Mouse (Mus musculus) heart, embryonic 15.5 days (tissue): ENCODE data around the gene Rplp2. TPM values are rescaled to one million over a fixed set of nuclear protein-coding genes. Genes with fewer than 3 reads are reported as not detected.
"Not testable (repeated sequence)": the region's sequence is repeated elsewhere in the genome, so short reads cannot be mapped to it uniquely, and the experiment has no call there.

Source experiments
- ATAC-seq: fragments of 200-750 bp; cut with Nextera tagmentation; replicated peaks from 2 replicates; pipeline ENCODE4 v1.8.0; 2017; ENCODE audit warnings: low read depth, moderate TSS enrichment; ENCODE audit not compliant: insufficient number of reproducible peaks, insufficient read depth, low FRiP score
- H3K27ac ChIP-seq: fragments of 300-500 bp; sonication (generic); 2 replicates; pipeline ENCODE4 v1.5.1; 2015; ENCODE audit warnings: mild to moderate bottlenecking, inconsistent platforms
- H3K27me3 ChIP-seq: fragments of 300-500 bp; sonication (generic); 2 replicates; pipeline ENCODE4 v1.6.1; 2015; ENCODE audit warnings: inconsistent platforms
- H3K36me3 ChIP-seq: fragments of 300-500 bp; sonication (generic); 2 replicates; pipeline ENCODE4 v1.6.1; 2015; ENCODE audit warnings: mild to moderate bottlenecking, inconsistent platforms
- H3K4me1 ChIP-seq: fragments of 300-500 bp; sonication (generic); replicated peaks from 2 replicates; pipeline ENCODE4 v1.6.1; 2015; ENCODE audit warnings: inconsistent platforms
- H3K4me2 ChIP-seq: fragments of 300-500 bp; sonication (generic); 2 replicates; pipeline ENCODE4 v1.6.1; 2015; ENCODE audit warnings: inconsistent platforms, mild to moderate bottlenecking, moderate library complexity
- H3K4me3 ChIP-seq: fragments of 300-500 bp; sonication (generic); 2 replicates; pipeline ENCODE4 v1.5.1; 2015; ENCODE audit warnings: mild to moderate bottlenecking, inconsistent platforms
- H3K9ac ChIP-seq: fragments of 300-500 bp; sonication (generic); 2 replicates; pipeline ENCODE4 v1.6.1; 2015; ENCODE audit warnings: mild to moderate bottlenecking, inconsistent platforms
- H3K9me3 ChIP-seq: fragments of 300-500 bp; sonication (generic); replicated peaks from 2 replicates; pipeline ENCODE4 v1.6.1; 2016; ENCODE audit warnings: inconsistent platforms
- WGBS: fragments of 180-500 bp; shearing (Covaris S2); methylation state at CpG from one replicate; pipeline ENCODE4 v1.1.7; 2015; ENCODE audit warnings: mixed read lengths; 5-methylcytosine and 5-hydroxymethylcytosine counted together
- polyA plus RNA-seq: library from polyadenylated mRNA; unstranded; fragments of >200 nt; fragmentation: Nextera tagmentation; extraction: Ambion mirVana; gene quantifications from 2 replicates; pipeline ENCODE4 v1.2.1, GENCODE M21; 2015

Rplp2 gene
- polyA plus RNA-seq: 703 and 884 TPM in 2 replicates

DNA sequence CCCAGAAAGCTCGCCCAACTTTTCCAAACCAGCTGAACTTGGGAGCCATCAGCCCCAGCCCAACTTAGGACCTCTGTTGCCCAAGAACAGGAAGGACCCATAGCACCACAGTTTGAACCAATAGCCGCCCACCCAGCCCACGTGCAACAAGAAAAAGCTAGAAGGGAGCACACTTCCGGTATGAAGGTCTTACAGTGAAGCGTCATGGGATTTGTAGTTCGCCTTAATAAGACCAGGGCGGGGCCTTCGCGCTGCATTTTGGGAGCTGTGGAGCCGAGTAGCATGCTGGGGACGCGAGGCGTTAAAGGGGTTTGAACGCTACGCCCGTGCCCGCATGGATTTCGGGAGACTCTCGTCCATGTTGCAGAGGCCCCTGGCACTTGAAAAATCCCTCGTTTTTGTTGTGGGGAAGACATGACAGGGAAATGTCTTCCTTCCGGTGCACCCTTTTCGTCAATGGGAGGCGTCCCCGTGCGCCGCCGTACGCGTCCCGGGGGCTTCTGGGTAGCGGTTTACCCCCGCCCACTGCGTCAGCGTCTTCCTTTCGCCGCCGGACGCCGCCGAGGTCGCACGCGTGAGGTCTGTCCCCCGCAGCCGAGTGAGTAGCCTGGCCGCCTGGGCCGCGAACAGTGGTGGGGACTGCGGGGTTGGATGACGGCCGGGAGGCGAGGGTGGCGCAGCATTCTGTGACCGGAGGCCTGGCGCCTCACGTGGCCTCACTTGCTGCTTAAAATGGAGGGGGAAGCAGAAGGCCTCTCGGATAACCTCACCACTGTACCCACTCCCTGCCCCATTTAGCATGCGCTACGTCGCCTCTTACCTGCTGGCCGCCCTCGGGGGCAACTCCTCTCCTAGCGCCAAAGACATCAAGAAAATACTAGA is at the start of gene Rplp2:
Gene Rplp2 (plus strand): TSS at position 261 of the 882 bp plus-strand sequence.
- H3K9me3 ChIP-seq: no peaks in the 10 kb centered on the region
- peak within 1 kb of the TSS; percentile 78 for H3K4me3 ChIP-seq
- peak within 1 kb of the TSS; percentile 90 for H3K9ac ChIP-seq
- H3K27ac ChIP-seq: peak within 1 kb of the TSS; percentile 82
- H3K27me3 ChIP-seq: no peaks in the 10 kb centered on the region
- WGBS: under 1% methylated on average over 63 of the region's 63 CpGs
- H3K4me2 ChIP-seq: peak within 1 kb of the TSS; percentile 65
- peaks cover 35% of the 10 kb centered on the region for H3K36me3 ChIP-seq
- peaks cover 33% of the 10 kb centered on the region for H3K4me1 ChIP-seq
- peak; percentile 88 for ATAC-seq

DNA sequence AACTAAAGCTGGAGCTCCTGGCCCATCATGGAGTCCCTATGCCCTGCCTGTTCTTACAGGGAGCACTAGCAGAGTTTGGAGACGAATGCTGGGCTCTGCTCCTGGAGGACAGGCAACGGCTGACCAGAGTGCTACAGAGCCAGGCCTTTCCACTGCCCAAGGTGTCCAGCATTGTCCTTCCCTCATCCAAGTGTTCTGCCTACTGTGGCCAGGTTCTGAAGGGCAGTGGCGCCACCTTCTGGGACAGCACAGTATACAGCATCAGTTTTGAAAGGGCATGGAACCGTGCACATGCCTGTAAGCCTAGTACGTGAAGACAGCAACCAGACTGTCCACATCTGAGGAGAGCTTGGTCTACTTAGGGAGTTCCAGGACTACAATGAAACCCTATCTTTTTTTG is 43.9 kb upstream of the Rplp2 start:
- H3K9me3 ChIP-seq: no peaks in the 10 kb centered on the region
- no peak overlapping the region for H3K4me3 ChIP-seq
- 46% methylated on average over 5 of the region's 5 CpGs for WGBS
- no peak overlapping the region for H3K4me2 ChIP-seq
- H3K27me3 ChIP-seq: no peaks in the 10 kb centered on the region
- no peak overlapping the region for H3K9ac ChIP-seq
- peaks cover 49% of the 10 kb centered on the region for H3K36me3 ChIP-seq
- H3K27ac ChIP-seq: no peak overlapping the region
- 0 out of 2 replicates have a peak, but pooled peaks have one; percentile 51 for ATAC-seq
- no peaks in the 10 kb centered on the region for H3K4me1 ChIP-seq

DNA sequence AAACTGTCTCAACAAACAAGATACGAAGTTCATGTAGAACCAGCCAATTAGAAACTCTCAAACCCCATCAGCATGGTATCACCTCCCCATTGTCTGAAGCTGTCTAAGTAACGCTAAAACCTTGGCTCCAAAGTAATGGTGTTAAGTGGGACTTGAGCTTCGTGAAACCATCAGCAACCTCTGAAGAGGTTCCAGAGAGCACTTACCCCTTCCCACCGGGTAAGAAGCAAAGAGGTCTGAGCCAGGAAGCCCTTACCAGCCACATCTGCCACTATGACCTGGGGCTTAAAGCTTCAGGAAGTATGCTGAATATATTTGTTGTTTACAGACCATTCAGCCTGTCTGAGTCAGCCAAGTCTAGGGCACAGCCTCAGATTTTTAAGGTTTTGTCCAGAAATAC is 41.7 kb upstream of the Rplp2 start:
- no peak for ATAC-seq
- H3K4me2 ChIP-seq: no peak overlapping the region
- no peak overlapping the region for H3K27ac ChIP-seq
- peaks cover 3% of the 10 kb centered on the region for H3K4me1 ChIP-seq
- peaks cover 30% of the 10 kb centered on the region for H3K36me3 ChIP-seq
- H3K9ac ChIP-seq: no peak overlapping the region
- no peak overlapping the region for H3K4me3 ChIP-seq
- H3K27me3 ChIP-seq: no peaks in the 10 kb centered on the region
- 72% methylated on average over 4 of the region's 4 CpGs for WGBS
- no peaks in the 10 kb centered on the region for H3K9me3 ChIP-seq

- H3K27ac ChIP-seq, H3K9me3 ChIP-seq, H3K4me1 ChIP-seq, H3K4me2 ChIP-seq, H3K9ac ChIP-seq, ATAC-seq, H3K4me3 ChIP-seq, H3K27me3 ChIP-seq: not testable (repeated sequence)
- H3K36me3 ChIP-seq: peaks cover 11% of the 10 kb centered on the region
- 94% methylated on average over 7 of the region's 7 CpGs for WGBS
Observed at GRCm38 (mm10) chr7:141407670-141408069, 39.5 kb upstream of the Rplp2 start.

GRCm38 (mm10) chr7:141408833-141409232 is 38.3 kb upstream of the Rplp2 start:
- 14% methylated on average over 11 of the region's 11 CpGs for WGBS
- no peak overlapping the region for H3K4me2 ChIP-seq
- H3K9me3 ChIP-seq: no peaks in the 10 kb centered on the region
- peaks cover 10% of the 10 kb centered on the region for H3K4me1 ChIP-seq
- H3K9ac ChIP-seq: no peak overlapping the region
- no peak overlapping the region for H3K4me3 ChIP-seq
- peaks cover 8% of the 10 kb centered on the region; the same call in 1 of the 2 replicates for H3K36me3 ChIP-seq
- peak; percentile 79 for ATAC-seq
- no peaks in the 10 kb centered on the region for H3K27me3 ChIP-seq
- H3K27ac ChIP-seq: no peak overlapping the region

DNA sequence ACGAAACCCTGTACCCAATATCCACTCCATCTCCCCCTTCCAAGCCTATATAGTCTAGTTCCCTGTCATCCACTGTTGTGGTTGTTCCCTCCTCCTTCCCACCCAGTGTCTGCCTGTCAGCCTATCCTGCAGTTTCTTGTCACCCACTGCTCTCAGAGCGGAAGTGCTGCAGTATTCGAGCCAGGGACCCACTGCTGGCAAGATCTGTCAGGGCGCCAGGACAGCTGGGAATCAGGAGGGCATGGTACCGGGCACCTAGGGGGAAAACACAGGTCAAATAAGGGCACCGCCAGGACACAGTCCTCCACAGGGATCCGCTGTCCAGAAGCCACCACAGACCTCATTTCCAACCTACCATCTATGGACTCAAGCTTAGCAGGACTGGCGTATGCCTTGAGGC is 36.5 kb upstream of the Rplp2 start:
- no peak overlapping the region for H3K9ac ChIP-seq
- H3K27me3 ChIP-seq: no peaks in the 10 kb centered on the region
- no peak overlapping the region for H3K27ac ChIP-seq
- no peaks in the 10 kb centered on the region for H3K9me3 ChIP-seq
- WGBS: 88% methylated on average over 8 of the region's 8 CpGs
- no peak overlapping the region for H3K4me2 ChIP-seq
- H3K4me3 ChIP-seq: no peak overlapping the region
- no peak for ATAC-seq
- peaks cover 14% of the 10 kb centered on the region for H3K4me1 ChIP-seq
- peaks cover 8% of the 10 kb centered on the region; the same call in 1 of the 2 replicates for H3K36me3 ChIP-seq

DNA sequence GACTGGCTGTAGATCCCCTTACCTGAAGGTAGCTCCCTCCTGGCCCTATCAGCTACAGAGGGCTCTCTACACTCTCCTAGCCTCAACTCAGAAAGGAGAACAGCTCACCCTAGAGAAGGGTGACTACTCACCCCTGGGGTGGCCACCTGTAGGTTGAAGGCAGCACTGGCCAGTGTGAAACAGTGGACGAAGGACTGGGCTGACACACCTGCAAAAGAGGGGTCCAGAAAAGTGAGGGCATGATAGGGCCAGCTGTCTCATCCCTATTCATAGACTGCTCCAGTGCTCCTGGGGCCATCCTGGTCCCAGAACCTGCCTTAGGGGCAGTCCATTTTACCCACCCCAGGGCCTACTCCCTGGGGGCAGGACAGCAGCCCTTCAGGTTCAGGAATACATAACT is 35.5 kb upstream of the Rplp2 start:
- Histone ChIP-seq H3K27me3 (no peaks in the 10 kb centered on the region), H3K4me2 (no peak overlapping the region), H3K9ac (no peak overlapping the region), H3K4me3 (no peak overlapping the region), H3K9me3 (no peaks in the 10 kb centered on the region), H3K27ac (no peak overlapping the region), H3K4me1 (peaks cover 14% of the 10 kb centered on the region), H3K36me3 (peaks cover 8% of the 10 kb centered on the region; the same call in 1 of the 2 replicates)
- no peak for ATAC-seq
- WGBS: 75% methylated on average over 1 of the region's 1 CpGs

DNA sequence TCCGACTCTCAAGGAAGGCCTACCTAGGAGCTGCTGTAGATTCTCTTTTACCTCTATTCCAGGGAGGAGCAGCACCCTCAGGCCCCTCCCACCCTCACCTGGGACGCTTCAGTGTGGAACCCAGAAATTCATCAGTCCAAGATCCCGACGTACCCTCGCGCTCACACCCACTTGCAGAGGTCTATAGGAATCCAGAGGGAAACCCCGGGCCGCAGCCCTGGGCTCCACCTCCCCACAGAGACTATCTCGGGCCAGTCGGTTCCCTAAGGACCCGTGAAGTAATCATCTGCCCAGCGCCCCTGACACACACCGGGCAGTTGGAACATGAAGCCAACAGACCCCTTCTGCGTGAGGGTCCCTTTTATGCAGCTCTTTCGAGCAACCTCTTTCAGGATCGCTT is 33.8 kb upstream of the Rplp2 start:
- H3K9me3 ChIP-seq: no peaks in the 10 kb centered on the region
- peaks cover 14% of the 10 kb centered on the region for H3K4me1 ChIP-seq
- peak overlapping the region; percentile 84 for H3K9ac ChIP-seq
- H3K27ac ChIP-seq: peak overlapping the region; percentile 87
- H3K27me3 ChIP-seq: no peaks in the 10 kb centered on the region
- peak overlapping the region; percentile 87 for H3K4me3 ChIP-seq
- WGBS: 3% methylated on average over 16 of the region's 16 CpGs
- H3K4me2 ChIP-seq: peak overlapping the region; percentile 77
- no peaks in the 10 kb centered on the region for H3K36me3 ChIP-seq
- 0 out of 2 replicates have a peak, but pooled peaks have one; percentile 1 for ATAC-seq

DNA sequence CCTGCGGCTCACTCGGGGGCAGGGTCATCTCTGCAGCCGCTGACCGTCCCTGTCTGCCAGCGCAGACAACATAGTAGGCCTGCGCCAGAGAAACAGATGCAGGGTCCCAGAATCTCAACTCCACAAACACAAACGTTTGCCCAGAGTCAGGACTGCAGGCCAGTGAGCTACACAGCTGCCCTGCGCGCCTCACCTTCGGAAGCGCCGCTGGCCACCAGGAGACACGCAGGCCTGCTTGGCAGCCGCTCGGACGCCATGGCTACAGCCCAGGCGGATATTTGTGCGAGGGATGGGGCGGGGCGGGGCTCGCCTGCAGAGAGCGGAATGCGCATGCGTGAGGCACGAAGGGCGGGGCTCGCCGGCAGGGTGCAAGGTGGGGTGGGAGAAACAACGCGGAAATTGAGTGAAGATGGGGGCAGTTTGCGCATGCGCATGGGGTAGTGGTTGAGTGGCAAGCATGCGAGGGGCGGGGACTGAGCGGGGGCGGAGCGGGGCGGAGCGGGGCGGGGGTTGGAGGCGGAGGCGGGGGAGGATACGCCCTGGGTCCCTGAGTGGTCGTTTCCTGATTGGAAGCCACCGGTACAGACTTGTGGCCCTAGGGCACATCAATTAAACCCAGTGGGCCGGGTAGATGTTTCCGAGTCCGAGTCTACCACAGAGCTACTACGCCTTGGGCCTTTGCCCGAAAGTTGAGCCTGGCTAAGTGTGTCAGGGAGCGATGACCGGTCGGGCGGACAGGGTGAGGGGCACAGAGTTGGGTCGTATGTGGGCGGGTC is 33.2 kb upstream of the Rplp2 start, which contains the start of gene Gatd1:
Gene Gatd1 (minus strand): TSS at position 328 of the 776 bp plus-strand sequence.
- H3K9ac ChIP-seq: peak within 1 kb of the TSS; percentile 84
- ATAC-seq: peak; percentile 93
- under 1% methylated on average over 50 of the region's 56 CpGs for WGBS
- no peaks in the 10 kb centered on the region for H3K36me3 ChIP-seq
- H3K4me2 ChIP-seq: peak within 1 kb of the TSS; percentile 77
- H3K4me3 ChIP-seq: peak within 1 kb of the TSS; percentile 87
- H3K27ac ChIP-seq: peak within 1 kb of the TSS; percentile 87
- H3K27me3 ChIP-seq: no peaks in the 10 kb centered on the region
- peaks cover 13% of the 10 kb centered on the region for H3K4me1 ChIP-seq
- no peaks in the 10 kb centered on the region for H3K9me3 ChIP-seq

GRCm38 (mm10) chr7:141416144-141416841 is 30.9 kb upstream of the Rplp2 start:
- Histone ChIP-seq H3K36me3 (no peaks in the 10 kb centered on the region), H3K9ac (no peak overlapping the region), H3K4me1 (peaks cover 11% of the 10 kb centered on the region), H3K27me3 (no peaks in the 10 kb centered on the region), H3K4me2 (no peak overlapping the region), H3K4me3 (no peak overlapping the region), H3K9me3 (no peaks in the 10 kb centered on the region), H3K27ac (no peak overlapping the region)
- no peak for ATAC-seq
- 78% methylated on average over 6 of the region's 6 CpGs for WGBS
